Mouse (Mus musculus): Measurements from ENCODE around the gene Slc6a13. TPM values are rescaled to one million over a fixed set of nuclear protein-coding genes. Genes with fewer than 3 reads are reported as not detected.

Slc6a13 gene
- 1.3 and 1.6 TPM in 2 replicates for polyA plus RNA-seq (2015; fragmentation: Nextera tagmentation; extraction: Ambion mirVana)

DNA sequence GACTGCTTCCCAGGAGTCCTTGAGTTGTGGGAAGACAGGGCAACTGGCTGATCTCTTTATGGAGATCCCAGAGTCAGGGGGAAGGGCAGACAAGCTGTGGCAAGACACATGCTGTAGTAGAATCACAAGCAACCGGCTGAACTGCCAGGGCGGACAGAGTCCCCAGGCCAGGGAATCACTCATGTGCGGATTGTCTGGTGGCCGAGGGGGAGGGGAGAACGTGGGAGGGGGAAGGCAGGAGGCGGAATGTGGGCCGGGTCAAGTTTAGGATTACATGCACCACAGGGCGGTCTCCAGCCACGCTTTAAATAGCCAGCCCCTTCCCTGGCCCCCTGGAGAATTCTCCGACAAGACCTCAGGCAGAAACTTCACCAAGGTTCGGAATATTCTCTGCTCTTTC is at the start of gene Slc6a13:
Gene Slc6a13 (plus strand): TSS at position 274 of the 400 bp plus-strand sequence.
- no peaks in the 10 kb centered on the region; the same call in 1 of the 2 replicates for H3K27me3 ChIP-seq (replicated peaks)
- H3K4me1 ChIP-seq (replicated peaks): 0 out of 2 replicates have a peak, but pooled peaks cover 8% of the 10 kb centered on the region
- ATAC-seq: peak; percentile 70
- 3% methylated on average over 11 of the region's 11 CpGs for WGBS
- no peak within 1 kb of the TSS for H3K9ac ChIP-seq
- H3K4me2 ChIP-seq (replicated peaks): peak within 1 kb of the TSS; percentile 34
- no peaks in the 10 kb centered on the region for H3K36me3 ChIP-seq
- H3K4me3 ChIP-seq (replicated peaks): no peak within 1 kb of the TSS
- H3K9me3 ChIP-seq: no peaks in the 10 kb centered on the region
- no peak within 1 kb of the TSS for H3K27ac ChIP-seq

DNA sequence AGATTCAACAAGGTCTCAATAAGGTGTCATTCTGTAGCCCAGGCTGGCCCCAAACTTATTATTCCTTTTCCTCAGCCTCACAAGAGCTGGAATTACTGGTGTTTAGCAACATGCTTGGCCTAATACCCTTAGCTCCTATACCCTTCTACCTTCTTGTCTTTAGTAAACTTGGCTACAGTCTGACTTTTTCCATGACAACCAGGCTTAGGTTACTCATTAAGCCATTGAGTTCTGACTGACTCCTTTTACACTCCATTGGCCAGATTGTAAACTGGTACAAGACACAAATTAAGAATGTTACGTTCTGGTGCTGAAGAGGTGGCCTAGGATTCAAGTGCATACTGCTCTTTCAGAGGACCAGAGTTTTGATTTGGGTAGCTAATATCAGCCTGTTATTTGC is 49.6 kb upstream of the Slc6a13 start:
- Histone ChIP-seq H3K9me3 (no peaks in the 10 kb centered on the region), H3K27me3 (replicated peaks) (no peaks in the 10 kb centered on the region), H3K27ac (no peak overlapping the region), H3K4me3 (replicated peaks) (no peak overlapping the region), H3K9ac (no peak overlapping the region), H3K4me1 (replicated peaks) (0 out of 2 replicates have a peak, but pooled peaks cover 2% of the 10 kb centered on the region), H3K36me3 (no peaks in the 10 kb centered on the region), H3K4me2 (replicated peaks) (no peak overlapping the region)
- no peak for ATAC-seq
- 65% methylated on average over 1 of the region's 1 CpGs for WGBS

DNA sequence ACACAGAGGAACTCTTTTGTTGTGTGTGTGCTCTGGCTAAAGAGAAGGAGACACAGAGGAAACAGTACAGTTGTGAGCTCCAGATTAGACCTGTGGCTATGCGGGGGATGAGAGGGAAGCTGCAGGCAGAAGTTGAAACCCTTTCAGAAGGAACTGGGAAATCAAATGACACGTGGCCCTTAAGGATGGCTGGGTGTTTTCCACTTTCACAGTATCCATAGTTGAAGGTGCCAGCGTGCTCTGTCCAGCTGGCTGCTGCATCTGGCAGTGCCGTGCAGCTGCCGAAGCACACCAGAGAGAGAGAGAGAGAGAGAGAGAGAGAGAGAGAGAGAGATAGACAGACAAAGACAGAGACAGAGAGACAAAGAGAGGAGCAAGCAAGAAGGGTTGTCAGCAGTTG is 48.8 kb upstream of the Slc6a13 start:
- WGBS: 73% methylated on average over 5 of the region's 5 CpGs
- no peaks in the 10 kb centered on the region for H3K27me3 ChIP-seq (replicated peaks)

GRCm38 (mm10) chr6:121260548-121260947 is 39.5 kb upstream of the Slc6a13 start:
- H3K27me3 ChIP-seq (replicated peaks): no peaks in the 10 kb centered on the region
- no peak overlapping the region for H3K4me2 ChIP-seq (replicated peaks)
- no peak overlapping the region for H3K27ac ChIP-seq
- no peak overlapping the region for H3K9ac ChIP-seq
- no peaks in the 10 kb centered on the region for H3K4me1 ChIP-seq (replicated peaks)
- WGBS: 34% methylated on average over 9 of the region's 9 CpGs
- no peaks in the 10 kb centered on the region for H3K36me3 ChIP-seq
- H3K4me3 ChIP-seq (replicated peaks): no peak overlapping the region
- no peak for ATAC-seq
- H3K9me3 ChIP-seq: no peaks in the 10 kb centered on the region

More for the DNA sequence above, 48.8 kb upstream of the Slc6a13 start:
- H3K36me3 ChIP-seq: no peaks in the 10 kb centered on the region
- H3K9ac ChIP-seq: no peak overlapping the region
- H3K27ac ChIP-seq: no peak overlapping the region
- no peaks in the 10 kb centered on the region for H3K9me3 ChIP-seq
- no peak overlapping the region for H3K4me2 ChIP-seq (replicated peaks)
- H3K4me1 ChIP-seq (replicated peaks): 0 out of 2 replicates have a peak, but pooled peaks cover 2% of the 10 kb centered on the region
- no peak overlapping the region for H3K4me3 ChIP-seq (replicated peaks)
- ATAC-seq: no peak

DNA sequence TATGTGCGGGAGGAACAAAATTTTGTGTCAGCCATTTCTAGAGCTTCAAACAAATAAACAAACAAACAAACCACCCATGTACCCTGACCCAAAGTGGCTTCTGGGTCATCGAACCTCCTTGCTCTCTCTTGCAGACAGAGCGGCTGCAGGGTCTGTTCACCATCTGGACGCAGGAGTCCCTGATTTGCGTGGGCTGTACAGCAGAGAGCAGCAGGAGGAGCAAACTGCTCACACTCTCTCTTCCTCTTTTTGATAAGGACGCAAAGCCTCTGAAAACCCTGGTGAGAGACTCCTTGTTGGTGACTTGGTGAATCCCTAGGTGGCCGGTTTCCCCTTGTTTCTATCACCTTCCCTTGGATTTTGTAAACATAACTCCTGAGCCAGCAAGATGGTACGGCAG is 38.8 kb upstream of the Slc6a13 start:
- Histone ChIP-seq H3K27ac (no peak overlapping the region), H3K9ac (no peak overlapping the region), H3K27me3 (replicated peaks) (no peaks in the 10 kb centered on the region), H3K9me3 (no peaks in the 10 kb centered on the region), H3K36me3 (no peaks in the 10 kb centered on the region), H3K4me3 (replicated peaks) (no peak overlapping the region), H3K4me2 (replicated peaks) (no peak overlapping the region), H3K4me1 (replicated peaks) (no peaks in the 10 kb centered on the region)
- 74% methylated on average over 8 of the region's 8 CpGs for WGBS
- ATAC-seq: no peak

GRCm38 (mm10) chr6:121262004-121262403 is 38.0 kb upstream of the Slc6a13 start:
- no peaks in the 10 kb centered on the region for H3K4me1 ChIP-seq (replicated peaks)
- no peak for ATAC-seq
- H3K9me3 ChIP-seq: no peaks in the 10 kb centered on the region
- H3K4me3 ChIP-seq (replicated peaks): no peak overlapping the region
- WGBS: 92% methylated on average over 10 of the region's 10 CpGs
- H3K36me3 ChIP-seq: no peaks in the 10 kb centered on the region
- H3K9ac ChIP-seq: no peak overlapping the region
- H3K27ac ChIP-seq: no peak overlapping the region
- no peak overlapping the region for H3K4me2 ChIP-seq (replicated peaks)
- no peaks in the 10 kb centered on the region for H3K27me3 ChIP-seq (replicated peaks)

- Histone ChIP-seq H3K36me3 (no peaks in the 10 kb centered on the region), H3K4me3 (replicated peaks) (no peak overlapping the region), H3K4me1 (replicated peaks) (no peaks in the 10 kb centered on the region), H3K4me2 (replicated peaks) (no peak overlapping the region), H3K27ac (no peak overlapping the region), H3K9me3 (no peaks in the 10 kb centered on the region), H3K9ac (no peak overlapping the region), H3K27me3 (replicated peaks) (no peaks in the 10 kb centered on the region)
- no peak for ATAC-seq
- 91% methylated on average over 11 of the region's 11 CpGs for WGBS
Observed at GRCm38 (mm10) chr6:121262496-121262895, 37.5 kb upstream of the Slc6a13 start.

GRCm38 (mm10) chr6:121270156-121270555 is 29.9 kb upstream of the Slc6a13 start:
- no peaks in the 10 kb centered on the region for H3K36me3 ChIP-seq
- H3K9ac ChIP-seq: no peak overlapping the region
- no peak overlapping the region for H3K27ac ChIP-seq
- no peak overlapping the region for H3K4me3 ChIP-seq (replicated peaks)
- 80% methylated on average over 6 of the region's 6 CpGs for WGBS
- no peaks in the 10 kb centered on the region for H3K9me3 ChIP-seq
- H3K4me2 ChIP-seq (replicated peaks): no peak overlapping the region
- no peaks in the 10 kb centered on the region for H3K27me3 ChIP-seq (replicated peaks)
- no peaks in the 10 kb centered on the region for H3K4me1 ChIP-seq (replicated peaks)
- ATAC-seq: no peak

DNA sequence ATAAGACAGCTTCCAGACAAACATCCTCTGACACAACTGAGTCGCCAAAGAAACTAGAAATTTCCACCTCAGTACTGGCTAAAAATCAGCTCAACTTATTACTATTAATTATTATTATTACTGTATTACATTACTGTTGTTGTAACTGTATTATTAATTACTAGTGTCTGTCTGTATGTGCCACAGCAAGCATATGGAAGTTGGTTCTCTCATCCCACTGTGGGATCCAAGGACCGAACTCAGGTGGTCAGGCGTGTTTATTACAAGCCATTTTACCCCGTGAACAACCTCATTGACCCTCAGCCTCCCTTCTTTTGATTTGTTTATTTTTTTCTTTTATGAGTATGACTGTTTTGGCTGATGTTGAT is 28.3 kb upstream of the Slc6a13 start:
- Histone ChIP-seq H3K4me1 (replicated peaks) (no peaks in the 10 kb centered on the region), H3K27me3 (replicated peaks) (no peaks in the 10 kb centered on the region), H3K36me3 (no peaks in the 10 kb centered on the region), H3K4me2 (replicated peaks) (peak overlapping the region; percentile 66; the same call in 1 of the 2 replicates), H3K9ac (no peak overlapping the region), H3K9me3 (no peaks in the 10 kb centered on the region), H3K4me3 (replicated peaks) (no peak overlapping the region), H3K27ac (no peak overlapping the region)
- ATAC-seq: peak; percentile 19; the same call in 1 of the 2 replicates
- WGBS: 6% methylated on average over 4 of the region's 4 CpGs

DNA sequence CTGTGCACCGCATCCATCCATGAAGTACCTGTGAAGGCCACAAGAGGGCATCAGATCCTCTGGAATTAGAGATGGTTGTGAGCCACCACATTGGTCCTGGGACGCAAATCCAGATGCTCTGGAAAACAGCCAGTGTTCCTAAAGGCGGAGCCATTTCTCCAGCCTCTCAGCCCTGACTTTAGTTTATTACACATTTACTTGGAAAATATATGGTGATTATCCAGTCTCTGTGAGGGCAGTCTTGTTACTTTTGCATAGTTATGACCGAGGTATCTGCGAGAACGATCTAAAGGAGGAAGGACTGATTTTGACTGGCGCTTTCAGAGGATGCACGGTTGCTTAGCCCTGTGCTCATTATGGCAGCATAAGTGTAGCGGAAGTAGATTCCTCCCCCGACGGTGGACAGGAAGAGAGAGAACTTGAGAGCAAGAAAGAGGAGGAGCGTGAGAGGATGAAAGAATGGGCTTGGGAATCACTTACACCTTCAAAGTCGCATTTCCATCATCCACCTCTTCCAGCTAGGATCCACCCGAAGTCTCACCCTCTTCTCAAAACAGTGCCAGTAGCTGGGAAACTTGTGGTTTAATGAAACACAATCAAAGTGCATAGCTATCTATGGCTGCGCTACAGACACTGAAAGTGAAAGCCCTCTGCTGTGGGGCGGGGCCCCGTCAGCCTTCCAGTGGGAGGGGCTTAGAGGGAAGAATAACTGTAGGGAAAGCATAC is 27.8 kb upstream of the Slc6a13 start:
- H3K4me3 ChIP-seq (replicated peaks): peak overlapping the region; percentile 40
- peak; percentile 92 for ATAC-seq
- peak overlapping the region; percentile 70 for H3K27ac ChIP-seq

GRCm38 (mm10) chr6:121274356-121274755 is 25.7 kb upstream of the Slc6a13 start:
- H3K4me1 ChIP-seq (replicated peaks): no peaks in the 10 kb centered on the region
- H3K4me2 ChIP-seq (replicated peaks): no peak overlapping the region
- no peak for ATAC-seq
- H3K27ac ChIP-seq: no peak overlapping the region
- H3K9me3 ChIP-seq: no peaks in the 10 kb centered on the region
- H3K9ac ChIP-seq: no peak overlapping the region
- H3K36me3 ChIP-seq: no peaks in the 10 kb centered on the region
- no peak overlapping the region for H3K4me3 ChIP-seq (replicated peaks)
- no peaks in the 10 kb centered on the region for H3K27me3 ChIP-seq (replicated peaks)
- 88% methylated on average over 3 of the region's 3 CpGs for WGBS

More for the DNA sequence above, 27.8 kb upstream of the Slc6a13 start:
- Histone ChIP-seq H3K36me3 (no peaks in the 10 kb centered on the region), H3K4me1 (replicated peaks) (no peaks in the 10 kb centered on the region), H3K4me2 (replicated peaks) (peak overlapping the region; percentile 66), H3K9me3 (no peaks in the 10 kb centered on the region), H3K9ac (peak overlapping the region; percentile 35; the same call in 1 of the 2 replicates), H3K27me3 (replicated peaks) (no peaks in the 10 kb centered on the region)
- WGBS: 8% methylated on average over 17 of the region's 17 CpGs

DNA sequence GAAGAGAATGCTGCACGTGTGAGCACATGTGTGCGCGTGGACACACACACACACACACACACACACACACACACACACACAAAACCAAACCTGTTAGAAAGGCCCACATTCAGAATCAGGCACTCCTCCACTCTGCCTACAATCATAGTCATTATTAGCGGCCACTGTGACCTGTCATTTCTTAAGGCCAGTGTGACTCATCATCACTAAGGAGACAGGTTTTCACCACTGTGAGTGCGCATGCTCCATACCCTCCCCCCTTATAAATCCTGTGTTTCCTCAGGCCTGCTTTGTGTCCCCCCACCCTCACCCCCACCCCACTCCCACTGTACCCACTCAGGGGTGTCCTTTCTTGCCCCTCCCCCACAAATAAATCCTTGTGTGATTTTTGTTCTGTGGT is 15.9 kb upstream of the Slc6a13 start:
- no peak for ATAC-seq
- Histone ChIP-seq H3K9ac (no peak overlapping the region), H3K36me3 (no peaks in the 10 kb centered on the region), H3K9me3 (no peaks in the 10 kb centered on the region), H3K4me3 (replicated peaks) (no peak overlapping the region), H3K4me2 (replicated peaks) (no peak overlapping the region), H3K4me1 (replicated peaks) (no peaks in the 10 kb centered on the region), H3K27ac (no peak overlapping the region), H3K27me3 (replicated peaks) (no peaks in the 10 kb centered on the region)
- WGBS: 88% methylated on average over 5 of the region's 5 CpGs

DNA sequence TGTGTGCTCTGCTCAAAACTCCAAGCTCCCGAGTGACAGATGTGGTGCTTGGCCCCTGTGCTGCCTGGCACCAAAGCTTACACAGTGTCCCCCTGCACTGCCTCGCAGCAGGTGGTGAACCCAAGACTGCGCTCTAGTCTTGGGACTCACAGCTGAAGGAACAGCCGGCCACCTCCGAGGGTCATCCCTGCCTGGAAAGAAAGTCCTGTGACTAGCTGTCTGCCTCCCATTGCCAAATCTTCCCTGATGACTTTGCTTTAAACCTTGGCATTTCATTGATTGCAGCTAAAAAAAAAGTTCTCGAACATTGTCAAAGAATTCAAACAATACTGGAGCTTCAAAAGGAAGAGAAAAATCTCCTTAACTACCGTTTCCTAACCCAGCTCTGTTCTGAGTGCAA is 710 bp upstream of the Slc6a13 start:
- 0 out of 2 replicates have a peak, but pooled peaks cover 8% of the 10 kb centered on the region for H3K4me1 ChIP-seq (replicated peaks)
- no peak overlapping the region for H3K9ac ChIP-seq
- WGBS: 46% methylated on average over 7 of the region's 7 CpGs
- no peak overlapping the region for H3K4me3 ChIP-seq (replicated peaks)
- H3K27me3 ChIP-seq (replicated peaks): no peaks in the 10 kb centered on the region; the same call in 1 of the 2 replicates
- H3K9me3 ChIP-seq: no peaks in the 10 kb centered on the region
- no peak for ATAC-seq
- H3K4me2 ChIP-seq (replicated peaks): no peak overlapping the region
- H3K27ac ChIP-seq: no peak overlapping the region
- no peaks in the 10 kb centered on the region for H3K36me3 ChIP-seq
